Mouse (Mus musculus) stomach, postnatal 0 days (tissue): ENCODE data around the gene Mecom.
A peak's percentile ranks its signal among the peaks of the same experiment; 100 is the strongest.

Experiments used
- CTCF ChIP-seq: IDR thresholded peaks from 2 replicates; pipeline ENCODE4 v1.5.1; 2016; ENCODE audit warnings: antibody characterized with exemption, low read depth, mild to moderate bottlenecking, moderate library complexity
- EP300 ChIP-seq: optimal IDR thresholded peaks from 2 replicates; pipeline ENCODE3; 2016; ENCODE audit warnings: antibody characterized with exemption

DNA sequence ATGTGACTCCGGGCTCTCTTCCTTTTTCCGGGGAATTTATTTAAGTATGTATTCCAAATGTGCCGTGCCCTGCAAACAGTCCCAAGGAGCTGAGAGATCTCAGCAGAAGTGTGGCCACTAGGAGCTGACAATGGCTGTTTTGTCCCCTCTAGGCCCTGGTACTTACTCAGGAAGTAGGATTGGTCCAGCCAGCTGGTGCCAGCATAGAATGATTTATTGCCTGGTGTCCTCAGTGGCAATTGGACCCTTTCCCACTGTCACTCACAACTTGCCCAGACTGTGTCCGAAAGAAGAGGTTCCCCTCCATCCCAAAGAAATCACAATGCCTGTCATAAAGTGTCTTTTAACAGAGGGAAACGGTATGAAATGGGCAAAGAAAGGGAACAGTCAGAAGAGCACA lies 340.4 kb downstream of the Mecom start:
- peak; percentile 26; the same call in 1 of the 2 replicates for TF ChIP-seq CTCF
- TF ChIP-seq EP300 = no peak
